Mouse (Mus musculus) hindbrain, embryonic 16.5 days (tissue): ENCODE data around the gene Mark4. TPM values are rescaled to one million over a fixed set of nuclear protein-coding genes. Genes with fewer than 3 reads are reported as not detected.
A peak's percentile ranks its signal among the peaks of the same experiment; 100 is the strongest.

Experiments used
- ATAC-seq: fragments of 200-750 bp; cut with Nextera tagmentation; 2 replicates; pipeline ENCODE4 v1.8.0; 2017; ENCODE audit warnings: moderate TSS enrichment, moderate library complexity
- H3K27ac ChIP-seq: fragments of 300-500 bp; sonication (generic); 2 replicates; pipeline ENCODE4 v1.5.1; 2014; ENCODE audit warnings: low read depth, mild to moderate bottlenecking, control low read depth, low read length, moderate library complexity
- H3K27me3 ChIP-seq: fragments of 300-500 bp; sonication (generic); replicated peaks from 2 replicates; pipeline ENCODE4 v1.6.1; 2014; ENCODE audit warnings: low read length; ENCODE audit not compliant: control insufficient read depth, insufficient read depth
- H3K36me3 ChIP-seq: fragments of 300-500 bp; sonication (generic); 2 replicates; pipeline ENCODE4 v1.6.1; 2014; ENCODE audit warnings: mild to moderate bottlenecking, low read length, moderate library complexity, mixed read lengths; ENCODE audit not compliant: control insufficient read depth, insufficient read depth
- H3K4me1 ChIP-seq: fragments of 300-500 bp; sonication (generic); 2 replicates; pipeline ENCODE4 v1.6.1; 2014; ENCODE audit warnings: low read depth, low read length; ENCODE audit not compliant: control insufficient read depth, insufficient read depth
- H3K4me2 ChIP-seq: fragments of 300-500 bp; sonication (generic); 2 replicates; pipeline ENCODE4 v1.6.1; 2014; ENCODE audit warnings: mild to moderate bottlenecking, low read length, control low read depth, moderate library complexity
- H3K4me3 ChIP-seq: fragments of 300-500 bp; sonication (generic); 2 replicates; pipeline ENCODE4 v1.5.1; 2014; ENCODE audit warnings: mild to moderate bottlenecking, low read length, control low read depth, moderate library complexity
- H3K9ac ChIP-seq: fragments of 300-500 bp; sonication (generic); 2 replicates; pipeline ENCODE4 v1.6.1; 2014; ENCODE audit warnings: low read depth, mild to moderate bottlenecking, control low read depth, low read length, moderate library complexity
- H3K9me3 ChIP-seq: fragments of 300-500 bp; sonication (generic); 2 replicates; pipeline ENCODE4 v1.6.1; 2014; ENCODE audit warnings: mild to moderate bottlenecking, low read length, moderate library complexity; ENCODE audit not compliant: control insufficient read depth
- WGBS: fragments of 180-500 bp; shearing (Covaris S2); extraction: QIAGEN DNeasy Blood & Tissue Kit; methylation state at CpG from one replicate; pipeline ENCODE4 v1.1.7; 2014; 5-methylcytosine and 5-hydroxymethylcytosine counted together
- polyA plus RNA-seq: library from polyadenylated mRNA; unstranded; fragments of >200 nt; fragmentation: Nextera tagmentation; extraction: Ambion mirVana; gene quantifications from 2 replicates; pipeline ENCODE4 v1.2.1, GENCODE M21; 2015

Mark4 gene
- polyA plus RNA-seq, 1 experiment from 2014 or later, result 15.9 TPM

DNA sequence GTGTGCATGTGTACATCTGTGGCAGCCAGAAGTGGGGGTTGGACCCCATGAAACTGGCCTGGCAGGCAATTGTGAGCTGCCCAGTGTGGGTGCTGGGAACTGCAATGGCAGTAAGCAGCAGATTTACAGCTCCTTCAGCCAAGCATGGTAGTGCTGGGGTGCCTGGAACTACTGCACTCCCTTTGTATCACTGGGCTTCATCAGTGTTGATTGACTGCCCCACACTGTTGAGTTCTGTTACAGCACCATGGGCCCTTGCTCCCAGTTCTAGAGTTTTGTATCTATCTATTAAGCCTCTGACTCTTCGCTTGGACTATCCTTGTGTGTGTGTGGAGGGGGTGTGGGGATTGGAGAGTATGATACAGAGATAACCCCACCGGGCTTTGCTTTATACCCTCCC is 18.5 kb upstream of the Mark4 start:
- H3K27me3 ChIP-seq, result peaks cover 22% of the 10 kb centered on the region
- no peak overlapping the region for H3K4me3 ChIP-seq
- H3K36me3 ChIP-seq, result no peaks in the 10 kb centered on the region
- 82% methylated on average over 2 of the region's 2 CpGs for WGBS
- no peak overlapping the region for H3K4me2 ChIP-seq
- no peak overlapping the region for H3K27ac ChIP-seq
- peaks cover 3% of the 10 kb centered on the region; the same call in 1 of the 2 replicates for H3K4me1 ChIP-seq
- no peak overlapping the region for H3K9ac ChIP-seq
- 0 out of 2 replicates have a peak, but pooled peaks cover under 1% of the 10 kb centered on the region for H3K9me3 ChIP-seq
- ATAC-seq, result no peak

GRCm38 (mm10) chr7:19473875-19474443 is 15.3 kb upstream of the Mark4 start:
- Histone ChIP-seq H3K9ac (peak overlapping the region; percentile 79), H3K27me3 (peaks cover 48% of the 10 kb centered on the region), H3K4me2 (peak overlapping the region; percentile 79), H3K4me3 (peak overlapping the region; percentile 60), H3K36me3 (no peaks in the 10 kb centered on the region), H3K9me3 (peaks cover 3% of the 10 kb centered on the region; the same call in 1 of the 2 replicates), H3K4me1 (peaks cover 8% of the 10 kb centered on the region), H3K27ac (peak overlapping the region; percentile 87)
- WGBS, result 0% methylated on average over 72 of the region's 89 CpGs
- peak; percentile 93 for ATAC-seq

- WGBS, result 65% methylated on average over 4 of the region's 4 CpGs
- no peak overlapping the region for H3K27ac ChIP-seq
- H3K36me3 ChIP-seq, result no peaks in the 10 kb centered on the region
- no peak overlapping the region for H3K4me2 ChIP-seq
- ATAC-seq, result no peak
- H3K4me3 ChIP-seq, result no peak overlapping the region
- peaks cover 8% of the 10 kb centered on the region for H3K4me1 ChIP-seq
- H3K9ac ChIP-seq, result no peak overlapping the region
- H3K27me3 ChIP-seq, result peaks cover 47% of the 10 kb centered on the region
- peaks cover 3% of the 10 kb centered on the region; the same call in 1 of the 2 replicates for H3K9me3 ChIP-seq
These were observed 13.8 kb upstream of the Mark4 start for GRCm38 (mm10) chr7:19472403-19472802.

- Histone ChIP-seq H3K4me2 (no peak overlapping the region), H3K36me3 (no peaks in the 10 kb centered on the region), H3K27ac (no peak overlapping the region), H3K9ac (no peak overlapping the region), H3K27me3 (peaks cover 40% of the 10 kb centered on the region), H3K4me1 (peaks cover 8% of the 10 kb centered on the region), H3K4me3 (no peak overlapping the region), H3K9me3 (peaks cover 3% of the 10 kb centered on the region; the same call in 1 of the 2 replicates)
- 17% methylated on average over 14 of the region's 14 CpGs for WGBS
- no peak for ATAC-seq
These were observed 11.7 kb upstream of the Mark4 start for GRCm38 (mm10) chr7:19470308-19470707.

- WGBS, result 15% methylated on average over 22 of the region's 23 CpGs
- Histone ChIP-seq H3K27me3 (peaks cover 43% of the 10 kb centered on the region), H3K4me3 (no peak overlapping the region; the same call in 1 of the 2 replicates), H3K36me3 (no peaks in the 10 kb centered on the region), H3K4me1 (peaks cover 8% of the 10 kb centered on the region), H3K27ac (no peak overlapping the region), H3K4me2 (no peak overlapping the region), H3K9me3 (peaks cover 3% of the 10 kb centered on the region; the same call in 1 of the 2 replicates), H3K9ac (no peak overlapping the region)
- ATAC-seq, result no peak
These were observed 10.8 kb upstream of the Mark4 start for GRCm38 (mm10) chr7:19469404-19469803.

GRCm38 (mm10) chr7:19468279-19468678 is 9.7 kb upstream of the Mark4 start:
- H3K36me3 ChIP-seq, result no peaks in the 10 kb centered on the region
- peaks cover 5% of the 10 kb centered on the region; the same call in 1 of the 2 replicates for H3K4me1 ChIP-seq
- H3K4me2 ChIP-seq, result no peak overlapping the region
- no peak overlapping the region for H3K27ac ChIP-seq
- WGBS, result 67% methylated on average over 12 of the region's 12 CpGs
- peaks cover 45% of the 10 kb centered on the region for H3K27me3 ChIP-seq
- H3K9ac ChIP-seq, result no peak overlapping the region
- no peak overlapping the region for H3K4me3 ChIP-seq
- H3K9me3 ChIP-seq, result peaks cover 3% of the 10 kb centered on the region; the same call in 1 of the 2 replicates
- ATAC-seq, result no peak

DNA sequence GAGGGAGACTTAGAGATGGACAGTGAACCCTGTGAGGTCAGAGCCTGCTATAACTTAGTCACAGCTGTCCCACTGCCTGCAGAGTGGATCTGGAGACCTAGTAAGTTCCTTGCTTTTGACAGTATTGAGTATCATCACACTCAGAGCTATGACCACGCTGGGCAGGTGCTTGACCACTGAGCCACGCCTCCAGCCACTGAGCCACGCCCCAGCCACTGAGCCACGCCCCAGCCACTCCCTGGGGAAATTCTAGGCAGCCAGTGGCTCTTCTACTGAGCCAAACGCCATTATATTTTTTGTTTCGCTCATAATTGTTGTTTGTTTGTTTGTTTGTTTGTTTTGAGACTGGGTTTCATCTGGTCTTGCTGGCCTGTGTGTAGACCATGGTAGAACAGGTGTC is 9.0 kb upstream of the Mark4 start:
- no peak for ATAC-seq
- H3K9ac ChIP-seq, result no peak overlapping the region
- H3K36me3 ChIP-seq, result no peaks in the 10 kb centered on the region
- no peak overlapping the region for H3K4me3 ChIP-seq
- peaks cover 42% of the 10 kb centered on the region for H3K27me3 ChIP-seq
- WGBS, result 43% methylated on average over 6 of the region's 6 CpGs
- H3K27ac ChIP-seq, result no peak overlapping the region
- H3K4me2 ChIP-seq, result no peak overlapping the region
- H3K4me1 ChIP-seq, result peaks cover 5% of the 10 kb centered on the region; the same call in 1 of the 2 replicates
- H3K9me3 ChIP-seq, result peaks cover 3% of the 10 kb centered on the region; the same call in 1 of the 2 replicates

- WGBS, result 67% methylated on average over 5 of the region's 5 CpGs
These were observed 8.1 kb upstream of the Mark4 start for GRCm38 (mm10) chr7:19466602-19467145.

GRCm38 (mm10) chr7:19464367-19465307 is 6.0 kb upstream of the Mark4 start:
- H3K9ac ChIP-seq, result peak overlapping the region; percentile 39; the same call in 1 of the 2 replicates
- no peak for ATAC-seq
- H3K4me3 ChIP-seq, result no peak overlapping the region
- no peak overlapping the region for H3K27ac ChIP-seq
- peaks cover 5% of the 10 kb centered on the region for H3K4me1 ChIP-seq
- no peak overlapping the region for H3K4me2 ChIP-seq
- H3K36me3 ChIP-seq, result no peaks in the 10 kb centered on the region
- no peaks in the 10 kb centered on the region for H3K9me3 ChIP-seq
- peaks cover 17% of the 10 kb centered on the region for H3K27me3 ChIP-seq
- 13% methylated on average over 22 of the region's 22 CpGs for WGBS

More at GRCm38 (mm10) chr7:19466602-19467145, 8.1 kb upstream of the Mark4 start:
- Histone ChIP-seq H3K4me2 (no peak overlapping the region), H3K9ac (no peak overlapping the region), H3K9me3 (no peaks in the 10 kb centered on the region), H3K27ac (no peak overlapping the region), H3K27me3 (peaks cover 32% of the 10 kb centered on the region), H3K4me1 (peaks cover 5% of the 10 kb centered on the region; the same call in 1 of the 2 replicates), H3K4me3 (no peak overlapping the region), H3K36me3 (no peaks in the 10 kb centered on the region)
- no peak for ATAC-seq
